Mouse (Mus musculus) lung, embryonic 14.5 days (tissue): ENCODE results near the gene Ambra1. TPM values are rescaled to one million over a fixed set of nuclear protein-coding genes. Genes with fewer than 3 reads are reported as not detected.

Experiments
- ATAC-seq: fragments of 200-750 bp; cut with Nextera tagmentation; 2 replicates; pipeline ENCODE4 v1.8.0; 2017; ENCODE audit warnings: mild to moderate bottlenecking, moderate TSS enrichment, moderate library complexity; ENCODE audit not compliant: insufficient read depth
- DNase-seq: peaks from one replicate; pipeline ENCODE4 v3.0.0-alpha.2; 2015
- H3K27ac ChIP-seq: fragments of 300-500 bp; sonication (generic); 2 replicates; pipeline ENCODE4 v1.5.1; 2014; ENCODE audit warnings: low read depth, mild to moderate bottlenecking, moderate library complexity
- H3K27me3 ChIP-seq: fragments of 300-500 bp; sonication (generic); 2 replicates; pipeline ENCODE4 v1.6.1; 2014; ENCODE audit warnings: low read length, control low read depth; ENCODE audit not compliant: insufficient read depth
- H3K36me3 ChIP-seq: fragments of 300-500 bp; sonication (generic); 2 replicates; pipeline ENCODE4 v1.6.1; 2014; ENCODE audit warnings: control low read depth; ENCODE audit not compliant: insufficient read depth
- H3K4me1 ChIP-seq: fragments of 300-500 bp; sonication (generic); 2 replicates; pipeline ENCODE4 v1.6.1; 2014; ENCODE audit warnings: antibody characterized with exemption, control low read depth; ENCODE audit not compliant: insufficient read depth
- H3K4me2 ChIP-seq: fragments of 300-500 bp; sonication (generic); 2 replicates; pipeline ENCODE4 v1.6.1; 2014; ENCODE audit warnings: mild to moderate bottlenecking
- H3K4me3 ChIP-seq: fragments of 300-500 bp; sonication (generic); 2 replicates; pipeline ENCODE4 v1.5.1; 2014; ENCODE audit warnings: low read depth, low read length
- H3K9ac ChIP-seq: fragments of 300-500 bp; sonication (generic); 2 replicates; pipeline ENCODE4 v1.6.1; 2014
- H3K9me3 ChIP-seq: fragments of 300-500 bp; sonication (generic); 2 replicates; pipeline ENCODE4 v1.6.1; 2016; ENCODE audit warnings: low read depth, low read length, control low read depth
- CTCF ChIP-seq: IDR thresholded peaks from 2 replicates; pipeline ENCODE4 v1.5.1; 2016; ENCODE audit warnings: antibody characterized with exemption, low read depth
- WGBS: fragments of 180-500 bp; shearing (Covaris S2); extraction: QIAGEN DNeasy Blood & Tissue Kit; methylation state at CpG from one replicate; pipeline ENCODE4 v1.1.7; 2014; 5-methylcytosine and 5-hydroxymethylcytosine counted together
- polyA plus RNA-seq: library from polyadenylated mRNA; unstranded; fragments of >200 nt; fragmentation: Nextera tagmentation; extraction: Ambion mirVana; gene quantifications from 2 replicates; pipeline ENCODE4 v1.2.1, GENCODE M21; 2014

The Ambra1 gene
- polyA plus RNA-seq, 1 experiment from 2014 or later: 15.9 TPM

GRCm38 (mm10) chr2:91894716-91895115 is 164.8 kb downstream of the Ambra1 start:
- no peak overlapping the region for H3K9ac ChIP-seq
- H3K27me3 ChIP-seq: no peaks in the 10 kb centered on the region
- DNase-seq (no peak), ATAC-seq (no peak)
- no peaks in the 10 kb centered on the region for H3K4me1 ChIP-seq
- H3K4me2 ChIP-seq: no peak overlapping the region
- no peaks in the 10 kb centered on the region for H3K9me3 ChIP-seq
- H3K36me3 ChIP-seq: peaks cover 13% of the 10 kb centered on the region; the same call in 1 of the 2 replicates
- 84% methylated on average over 3 of the region's 3 CpGs for WGBS
- no peak overlapping the region for H3K4me3 ChIP-seq
- no peak for TF ChIP-seq CTCF
- H3K27ac ChIP-seq: no peak overlapping the region

GRCm38 (mm10) chr2:91895401-91895800 is 165.5 kb downstream of the Ambra1 start:
- H3K27me3 ChIP-seq: no peaks in the 10 kb centered on the region
- ATAC-seq: no peak
- no peak overlapping the region for H3K4me2 ChIP-seq
- no peak overlapping the region for H3K27ac ChIP-seq
- 92% methylated on average over 3 of the region's 3 CpGs for WGBS
- H3K9me3 ChIP-seq: no peaks in the 10 kb centered on the region
- peaks cover 15% of the 10 kb centered on the region; the same call in 1 of the 2 replicates for H3K36me3 ChIP-seq
- no peaks in the 10 kb centered on the region for H3K4me1 ChIP-seq
- no peak overlapping the region for H3K9ac ChIP-seq
- H3K4me3 ChIP-seq: no peak overlapping the region
- TF ChIP-seq CTCF: no peak
- no peak for DNase-seq

GRCm38 (mm10) chr2:91897968-91898367 is 168.0 kb downstream of the Ambra1 start:
- Histone ChIP-seq H3K9ac (no peak overlapping the region), H3K27me3 (no peaks in the 10 kb centered on the region), H3K4me3 (no peak overlapping the region), H3K36me3 (peaks cover 25% of the 10 kb centered on the region; the same call in 1 of the 2 replicates), H3K9me3 (no peaks in the 10 kb centered on the region), H3K4me2 (no peak overlapping the region), H3K27ac (no peak overlapping the region), H3K4me1 (no peaks in the 10 kb centered on the region)
- no peak for ATAC-seq
- DNase-seq: no peak
- TF ChIP-seq CTCF: no peak

DNA sequence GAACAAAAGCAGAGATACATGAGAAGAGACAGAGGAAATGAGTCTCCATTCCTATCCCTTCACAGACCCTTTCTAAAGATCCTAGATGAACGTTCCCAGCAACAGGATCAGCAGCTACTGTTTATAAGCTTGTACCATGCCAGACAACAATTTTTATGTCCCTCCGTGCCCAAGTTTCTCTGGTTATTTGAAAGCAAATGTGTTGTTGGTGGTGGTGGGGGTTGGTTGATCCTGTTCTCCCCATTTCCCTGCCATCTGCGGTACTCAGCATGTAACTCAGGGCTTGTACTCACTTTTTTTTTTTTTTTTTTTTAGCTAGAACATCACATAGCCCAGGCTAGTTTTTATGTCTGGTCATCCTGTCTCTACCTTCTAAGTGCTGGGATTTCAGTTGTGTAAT is 169.2 kb downstream of the Ambra1 start:
- H3K4me3 ChIP-seq: no peak overlapping the region
- H3K4me1 ChIP-seq: no peaks in the 10 kb centered on the region
- no peak overlapping the region for H3K4me2 ChIP-seq
- no peak overlapping the region for H3K9ac ChIP-seq
- ATAC-seq (no peak), DNase-seq (no peak)
- no peaks in the 10 kb centered on the region for H3K9me3 ChIP-seq
- H3K36me3 ChIP-seq: peaks cover 25% of the 10 kb centered on the region; the same call in 1 of the 2 replicates
- no peak for TF ChIP-seq CTCF
- 89% methylated on average over 3 of the region's 3 CpGs for whole genome bisulfite sequencing
- no peak overlapping the region for H3K27ac ChIP-seq
- no peaks in the 10 kb centered on the region for H3K27me3 ChIP-seq

- Histone ChIP-seq H3K9me3 (no peaks in the 10 kb centered on the region), H3K27ac (no peak overlapping the region), H3K9ac (no peak overlapping the region), H3K4me1 (no peaks in the 10 kb centered on the region), H3K4me2 (no peak overlapping the region), H3K36me3 (peaks cover 24% of the 10 kb centered on the region; the same call in 1 of the 2 replicates), H3K27me3 (no peaks in the 10 kb centered on the region), H3K4me3 (no peak overlapping the region)
- DNase-seq (no peak), ATAC-seq (no peak)
- TF ChIP-seq CTCF: no peak
- 91% methylated on average over 8 of the region's 8 CpGs for WGBS
Observed at GRCm38 (mm10) chr2:91900431-91900830, 170.5 kb downstream of the Ambra1 start.

- Histone ChIP-seq H3K9ac (no peak overlapping the region), H3K4me2 (no peak overlapping the region), H3K4me1 (no peaks in the 10 kb centered on the region), H3K9me3 (no peaks in the 10 kb centered on the region), H3K4me3 (no peak overlapping the region), H3K27ac (no peak overlapping the region), H3K27me3 (no peaks in the 10 kb centered on the region), H3K36me3 (peaks cover 20% of the 10 kb centered on the region; the same call in 1 of the 2 replicates)
- no peak for ATAC-seq
- TF ChIP-seq CTCF: no peak
- 60% methylated on average over 5 of the region's 5 CpGs for WGBS
- DNase-seq: no peak
Observed at GRCm38 (mm10) chr2:91902336-91902735, 172.4 kb downstream of the Ambra1 start.

DNA sequence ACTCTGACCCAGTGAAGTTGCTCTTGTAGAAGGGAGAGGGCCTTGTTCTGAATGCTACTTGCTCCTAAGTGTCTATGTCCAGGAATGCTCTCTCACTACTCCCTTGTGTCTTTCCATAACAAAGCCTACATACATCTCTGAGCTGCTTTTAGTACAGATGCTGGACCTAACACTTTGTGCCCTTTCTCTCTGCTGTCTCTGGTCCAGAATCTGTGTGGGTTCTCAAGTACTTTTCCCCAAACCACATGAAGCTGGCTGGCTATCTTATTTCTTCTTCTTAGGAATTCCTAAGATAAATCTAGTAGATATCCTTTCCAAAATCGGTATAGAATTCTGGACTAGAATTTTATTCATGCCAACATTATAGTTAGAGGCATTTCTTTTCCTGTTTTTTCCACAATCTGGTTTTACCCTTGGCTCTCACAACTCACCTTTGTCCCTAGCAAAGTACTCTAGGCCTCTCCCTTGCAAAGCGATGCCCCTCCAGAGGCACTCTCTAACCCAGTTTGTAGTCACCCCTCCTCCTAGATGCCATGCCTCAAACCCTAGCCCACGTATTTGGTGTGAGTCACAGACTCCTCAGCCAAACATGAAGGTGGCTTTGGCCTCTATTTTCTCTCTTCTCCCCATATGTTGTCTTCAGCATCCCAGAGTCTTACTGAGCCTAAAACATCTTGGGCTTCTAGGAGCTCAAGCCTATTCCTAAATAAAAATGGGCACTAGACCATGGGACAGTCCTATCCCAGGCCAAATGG is 173.4 kb downstream of the Ambra1 start:
- Histone ChIP-seq H3K27ac (no peak overlapping the region), H3K4me2 (no peak overlapping the region), H3K36me3 (peaks cover 25% of the 10 kb centered on the region; the same call in 1 of the 2 replicates), H3K4me1 (no peaks in the 10 kb centered on the region), H3K9ac (no peak overlapping the region), H3K4me3 (no peak overlapping the region), H3K27me3 (no peaks in the 10 kb centered on the region), H3K9me3 (no peaks in the 10 kb centered on the region)
- DNase-seq (no peak), ATAC-seq (no peak)
- no peak for TF ChIP-seq CTCF
- WGBS: 82% methylated on average over 3 of the region's 3 CpGs
